Mouse (Mus musculus): ENCODE data around the gene Nfia. TPM values are rescaled to one million over a fixed set of nuclear protein-coding genes. Genes with fewer than 3 reads are reported as not detected.

The Nfia gene
- polyA plus RNA-seq, 1 experiment, result 41.2 TPM

DNA sequence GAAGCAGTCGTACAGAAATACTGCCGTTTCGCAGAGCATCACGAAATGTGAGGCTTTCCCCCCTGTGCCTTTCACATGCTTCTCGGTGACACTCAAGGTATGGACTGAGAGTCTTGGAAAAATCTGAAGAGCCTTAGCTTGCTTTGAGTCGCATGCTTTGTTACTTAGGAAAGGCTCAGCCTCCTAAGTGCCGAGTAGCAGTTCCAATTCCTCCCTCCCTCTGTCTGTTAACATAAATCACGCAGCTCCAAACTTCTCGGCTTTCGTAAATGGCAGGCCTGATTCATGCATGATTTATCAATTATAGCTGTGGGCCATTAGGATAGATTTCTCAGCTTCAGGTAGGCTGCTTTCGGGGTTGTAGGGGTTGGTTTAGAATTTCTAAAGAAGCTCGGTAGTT lies 284.7 kb downstream of the Nfia start:
- WGBS, result 87% methylated on average over 12 of the region's 12 CpGs
- DNase-seq, result no peak
- TF ChIP-seq POLR2A (IDR thresholded peaks at IDR 0.05; ENCODE audit: borderline replicate concordance, insufficient read depth, low read length), result no peak
- TF ChIP-seq CTCF (IDR thresholded peaks at IDR 0.05; ENCODE audit: borderline replicate concordance, insufficient read depth, low read depth, low read length), result no peak

DNA sequence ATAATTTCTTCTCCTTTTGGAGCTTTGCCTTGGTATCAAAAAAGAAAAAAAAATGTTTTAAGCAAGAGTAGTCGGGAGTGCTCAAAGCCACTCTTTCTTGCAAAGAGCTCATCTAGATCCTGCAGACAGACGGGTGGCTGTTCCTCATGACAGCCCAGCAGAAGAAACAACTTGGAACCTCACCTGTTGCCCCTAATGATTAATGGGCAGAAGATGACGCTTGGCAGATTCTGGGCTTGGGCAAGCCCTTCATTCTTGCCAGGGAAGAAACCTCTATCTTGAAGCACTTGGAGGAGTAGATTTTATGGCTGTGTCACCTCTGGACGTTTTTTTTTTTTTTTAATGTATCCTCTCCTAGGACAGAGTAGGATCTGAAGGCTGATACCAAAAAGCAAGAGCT lies 285.2 kb downstream of the Nfia start:
- no peak for DNase-seq
- no peak for TF ChIP-seq CTCF (IDR thresholded peaks at IDR 0.05; ENCODE audit: borderline replicate concordance, insufficient read depth, low read depth, low read length)
- TF ChIP-seq POLR2A (IDR thresholded peaks at IDR 0.05; ENCODE audit: borderline replicate concordance, insufficient read depth, low read length), result no peak
- no peak overlapping the region for H3K27ac ChIP-seq (ENCODE audit: insufficient read depth, low read length)
- H3K27me3 ChIP-seq (ENCODE audit: control insufficient read depth, insufficient read depth, low read length), result no peaks in the 10 kb centered on the region
- peaks cover 4% of the 10 kb centered on the region; the same call in 1 of the 2 replicates for H3K4me1 ChIP-seq (ENCODE audit: control insufficient read depth, insufficient read depth, low read length)
- H3K4me3 ChIP-seq (replicated peaks; ENCODE audit: insufficient read depth, low read depth, low read length), result no peak overlapping the region
- WGBS, result 62% methylated on average over 4 of the region's 4 CpGs

More for the DNA sequence above, 284.7 kb downstream of the Nfia start:
- Histone ChIP-seq H3K4me1 (ENCODE audit: control insufficient read depth, insufficient read depth, low read length) (peaks cover 4% of the 10 kb centered on the region; the same call in 1 of the 2 replicates), H3K4me3 (replicated peaks; ENCODE audit: insufficient read depth, low read depth, low read length) (no peak overlapping the region), H3K27ac (ENCODE audit: insufficient read depth, low read length) (no peak overlapping the region), H3K27me3 (ENCODE audit: control insufficient read depth, insufficient read depth, low read length) (no peaks in the 10 kb centered on the region)

DNA sequence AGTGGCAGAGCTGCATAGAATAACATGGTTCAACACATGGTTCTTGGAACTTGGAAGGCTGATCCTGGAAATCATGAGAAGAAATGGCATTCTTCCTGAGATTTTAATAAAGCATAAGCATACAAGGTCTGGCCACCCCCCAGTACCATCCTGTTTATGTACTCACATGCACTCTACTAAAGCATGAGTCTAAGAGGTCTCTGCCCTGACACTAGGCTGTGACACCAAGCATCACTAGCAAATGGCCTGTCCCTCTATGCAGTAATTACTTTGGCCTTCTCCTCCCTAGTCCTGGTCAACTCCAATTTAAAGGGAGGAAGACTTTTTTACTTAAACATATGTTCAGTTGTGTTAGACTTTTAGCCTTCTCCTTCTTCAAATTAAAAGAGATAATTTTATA lies 285.6 kb downstream of the Nfia start:
- no peak for TF ChIP-seq POLR2A (IDR thresholded peaks at IDR 0.05; ENCODE audit: borderline replicate concordance, insufficient read depth, low read length)
- no peak overlapping the region for H3K4me3 ChIP-seq (replicated peaks; ENCODE audit: insufficient read depth, low read depth, low read length)
- peaks cover 4% of the 10 kb centered on the region; the same call in 1 of the 2 replicates for H3K4me1 ChIP-seq (ENCODE audit: control insufficient read depth, insufficient read depth, low read length)
- DNase-seq, result no peak
- no peak overlapping the region for H3K27ac ChIP-seq (ENCODE audit: insufficient read depth, low read length)
- H3K27me3 ChIP-seq (ENCODE audit: control insufficient read depth, insufficient read depth, low read length), result no peaks in the 10 kb centered on the region

DNA sequence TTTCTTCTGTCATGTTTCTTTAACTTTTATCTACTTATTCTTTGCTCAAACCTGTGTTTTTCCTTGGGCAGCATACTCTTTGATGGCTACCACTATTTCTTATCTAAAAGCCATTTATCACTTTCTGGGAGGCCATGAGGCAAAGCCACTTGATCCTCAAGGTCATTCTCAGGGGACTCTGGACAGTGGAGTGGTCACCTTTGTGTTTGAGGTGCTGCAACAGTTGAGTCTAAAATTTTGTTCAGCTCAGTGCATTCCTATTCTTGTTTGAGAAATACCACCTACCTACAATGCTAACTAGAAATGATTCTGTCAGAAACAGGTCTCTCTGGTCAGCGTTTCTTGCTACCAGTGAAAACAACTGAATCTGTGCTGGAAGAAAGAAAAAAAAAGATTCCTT lies 288.1 kb downstream of the Nfia start:
- Histone ChIP-seq H3K4me3 (replicated peaks; ENCODE audit: insufficient read depth, low read depth, low read length) (no peak overlapping the region), H3K27ac (ENCODE audit: insufficient read depth, low read length) (no peak overlapping the region), H3K4me1 (ENCODE audit: control insufficient read depth, insufficient read depth, low read length) (no peaks in the 10 kb centered on the region; the same call in 1 of the 2 replicates), H3K27me3 (ENCODE audit: control insufficient read depth, insufficient read depth, low read length) (no peaks in the 10 kb centered on the region)
- WGBS, result 72% methylated on average over 1 of the region's 1 CpGs
- no peak for DNase-seq
- TF ChIP-seq POLR2A (IDR thresholded peaks at IDR 0.05; ENCODE audit: borderline replicate concordance, insufficient read depth, low read length) (no peak), CTCF (IDR thresholded peaks at IDR 0.05; ENCODE audit: borderline replicate concordance, insufficient read depth, low read depth, low read length) (no peak)

DNA sequence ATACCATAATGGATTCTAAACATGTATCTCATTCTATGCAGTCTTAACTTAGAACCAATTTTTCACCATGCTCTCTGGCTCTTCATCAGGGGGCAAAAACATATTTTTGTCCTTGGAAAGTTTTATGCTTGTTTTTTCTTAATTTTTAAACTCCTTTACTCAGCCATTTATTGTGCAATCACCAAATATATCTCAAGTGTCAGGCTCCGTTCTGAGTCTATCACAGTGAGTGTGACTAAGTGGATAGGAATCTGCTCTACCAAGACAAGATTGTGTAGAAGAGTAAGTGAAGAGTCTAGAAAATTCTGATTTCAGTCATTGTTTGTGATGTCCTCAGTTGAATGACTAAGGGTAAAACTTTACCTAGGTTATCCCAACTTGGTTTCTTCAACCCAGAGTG lies 288.6 kb downstream of the Nfia start:
- H3K4me1 ChIP-seq (ENCODE audit: control insufficient read depth, insufficient read depth, low read length), result no peaks in the 10 kb centered on the region
- no peak for DNase-seq
- H3K4me3 ChIP-seq (replicated peaks; ENCODE audit: insufficient read depth, low read depth, low read length), result no peak overlapping the region
- no peak overlapping the region for H3K27ac ChIP-seq (ENCODE audit: insufficient read depth, low read length)
- TF ChIP-seq POLR2A (IDR thresholded peaks at IDR 0.05; ENCODE audit: borderline replicate concordance, insufficient read depth, low read length) (no peak), CTCF (IDR thresholded peaks at IDR 0.05; ENCODE audit: borderline replicate concordance, insufficient read depth, low read depth, low read length) (no peak)
- whole genome bisulfite sequencing, result 92% methylated on average over 1 of the region's 1 CpGs
- H3K27me3 ChIP-seq (ENCODE audit: control insufficient read depth, insufficient read depth, low read length), result no peaks in the 10 kb centered on the region

DNA sequence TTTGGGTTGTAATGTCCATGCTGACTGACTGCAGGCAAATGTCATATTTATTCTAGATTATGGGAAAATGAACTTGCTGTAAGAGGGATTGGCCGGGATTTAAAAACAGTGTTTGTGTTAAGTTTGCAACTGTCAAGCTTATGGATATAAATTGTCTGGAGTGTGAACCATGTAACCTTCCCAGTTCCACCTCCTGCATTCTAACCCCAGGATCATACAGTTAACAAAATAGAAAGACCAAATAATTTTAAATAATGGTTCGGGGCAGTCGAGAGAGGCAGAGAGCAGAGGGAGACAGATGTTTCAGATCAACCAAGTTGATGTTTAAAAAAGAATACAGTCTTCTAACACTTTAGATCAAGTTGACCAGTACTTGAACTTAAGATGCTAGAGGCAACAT lies 290.7 kb downstream of the Nfia start:
- Histone ChIP-seq H3K4me3 (replicated peaks; ENCODE audit: insufficient read depth, low read depth, low read length) (no peak overlapping the region), H3K4me1 (ENCODE audit: control insufficient read depth, insufficient read depth, low read length) (no peaks in the 10 kb centered on the region), H3K27ac (ENCODE audit: insufficient read depth, low read length) (no peak overlapping the region), H3K27me3 (ENCODE audit: control insufficient read depth, insufficient read depth, low read length) (no peaks in the 10 kb centered on the region)
- TF ChIP-seq POLR2A (IDR thresholded peaks at IDR 0.05; ENCODE audit: borderline replicate concordance, insufficient read depth, low read length) (no peak), CTCF (IDR thresholded peaks at IDR 0.05; ENCODE audit: borderline replicate concordance, insufficient read depth, low read depth, low read length) (no peak)
- no peak for DNase-seq
- WGBS, result 94% methylated on average over 3 of the region's 3 CpGs

DNA sequence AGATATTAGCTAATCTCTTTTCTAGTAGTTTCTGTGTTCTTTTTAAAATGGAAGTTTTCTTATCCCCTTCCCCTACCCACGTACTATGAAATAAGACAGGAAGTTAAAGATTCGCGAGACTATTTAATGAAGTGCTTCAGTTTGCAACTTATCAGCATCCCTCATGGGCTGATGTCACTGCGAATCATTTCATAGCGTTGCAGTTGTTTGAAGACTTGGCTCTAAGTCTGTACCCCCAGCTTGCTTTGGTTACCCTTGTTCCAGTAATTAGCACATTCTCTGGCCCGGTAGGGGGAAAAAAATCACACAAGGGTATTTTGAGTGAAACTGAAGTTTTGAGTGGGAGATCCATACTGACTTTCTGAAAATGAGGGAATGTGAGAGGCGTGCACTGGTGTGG lies 303.6 kb downstream of the Nfia start:
- Histone ChIP-seq H3K27ac (ENCODE audit: insufficient read depth, low read length) (no peak overlapping the region), H3K4me3 (replicated peaks; ENCODE audit: insufficient read depth, low read depth, low read length) (no peak overlapping the region), H3K4me1 (ENCODE audit: control insufficient read depth, insufficient read depth, low read length) (no peaks in the 10 kb centered on the region), H3K27me3 (ENCODE audit: control insufficient read depth, insufficient read depth, low read length) (no peaks in the 10 kb centered on the region)
- WGBS, result 89% methylated on average over 7 of the region's 7 CpGs
- DNase-seq, result no peak
- no peak for TF ChIP-seq CTCF (IDR thresholded peaks at IDR 0.05; ENCODE audit: borderline replicate concordance, insufficient read depth, low read depth, low read length)
- TF ChIP-seq POLR2A (IDR thresholded peaks at IDR 0.05; ENCODE audit: borderline replicate concordance, insufficient read depth, low read length), result no peak

DNA sequence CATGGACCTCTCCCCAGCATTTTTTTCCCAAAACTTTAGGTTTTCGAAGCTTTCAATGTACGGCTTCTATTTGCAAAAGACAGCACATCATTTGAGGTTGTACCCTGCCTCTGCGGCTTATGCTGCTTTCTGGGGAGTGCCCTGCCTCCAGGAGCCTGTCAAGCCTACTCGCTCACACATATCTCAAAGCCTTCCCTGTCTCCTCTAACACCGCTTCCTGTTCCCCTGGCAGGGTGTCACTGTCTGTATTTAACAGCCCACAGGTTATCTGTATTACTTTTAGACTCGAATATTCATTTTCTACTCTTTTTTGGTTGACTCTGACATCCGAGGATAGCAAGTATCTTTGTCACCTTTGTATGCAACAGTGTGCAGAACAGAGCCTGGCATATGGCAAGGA lies 304.1 kb downstream of the Nfia start:
- no peaks in the 10 kb centered on the region for H3K4me1 ChIP-seq (ENCODE audit: control insufficient read depth, insufficient read depth, low read length)
- TF ChIP-seq CTCF (IDR thresholded peaks at IDR 0.05; ENCODE audit: borderline replicate concordance, insufficient read depth, low read depth, low read length) (no peak), POLR2A (IDR thresholded peaks at IDR 0.05; ENCODE audit: borderline replicate concordance, insufficient read depth, low read length) (no peak)
- 94% methylated on average over 7 of the region's 7 CpGs for WGBS
- no peak for DNase-seq
- H3K27ac ChIP-seq (ENCODE audit: insufficient read depth, low read length), result no peak overlapping the region
- H3K27me3 ChIP-seq (ENCODE audit: control insufficient read depth, insufficient read depth, low read length), result no peaks in the 10 kb centered on the region
- no peak overlapping the region for H3K4me3 ChIP-seq (replicated peaks; ENCODE audit: insufficient read depth, low read depth, low read length)
